Mouse (Mus musculus) ES-E14 (cell line): Measurements from ENCODE around the gene Nepro. TPM values are rescaled to one million over a fixed set of nuclear protein-coding genes. Genes with fewer than 3 reads are reported as not detected.

Source experiments
- DNase-seq: peaks from one replicate; pipeline ENCODE4 v3.0.0-alpha.2; 2013; ENCODE audit warnings: low read depth, low spot score
- H3K27ac ChIP-seq: 2 replicates; pipeline ENCODE4 v1.5.1; 2012; ENCODE audit warnings: low read depth, mild to moderate bottlenecking, low read length, moderate library complexity, mixed read lengths; ENCODE audit not compliant: poor library complexity, insufficient read depth, severe bottlenecking
- H3K36me3 ChIP-seq: 2 replicates; pipeline ENCODE4 v1.6.1; 2012; ENCODE audit warnings: mild to moderate bottlenecking, low read length, moderate library complexity, mixed read lengths; ENCODE audit not compliant: control insufficient read depth, poor library complexity, insufficient read depth, severe bottlenecking
- H3K4me1 ChIP-seq, 2 experiments: fragments of 150-350 bp in 1 of 2; sonication (generic) in 1 of 2; 2 replicates each; pipeline ENCODE4 v1.6.1; 2012; ENCODE audit warnings: low read length in 2 of 2, mild to moderate bottlenecking in 1 of 2, mixed read lengths in 1 of 2; ENCODE audit not compliant: control insufficient read depth in 2 of 2, insufficient read depth in 2 of 2, poor library complexity in 1 of 2
- H3K4me3 ChIP-seq, 2 experiments: fragments of 150-350 bp in 1 of 2; sonication (generic) in 1 of 2; 2 replicates each; pipeline ENCODE4 v1.5.1; 2012; ENCODE audit warnings: low read length in 2 of 2, low read depth in 1 of 2, mild to moderate bottlenecking in 1 of 2, mixed read lengths in 1 of 2; ENCODE audit not compliant: insufficient read depth in 1 of 2, poor library complexity in 1 of 2, severe bottlenecking in 1 of 2
- H3K9ac ChIP-seq: 2 replicates; pipeline ENCODE4 v1.6.1; 2012; ENCODE audit warnings: low read depth, mild to moderate bottlenecking, low read length, mixed read lengths; ENCODE audit not compliant: poor library complexity, insufficient read depth, severe bottlenecking
- H3K9me3 ChIP-seq: fragments of 150-350 bp; sonication (generic); 2 replicates; pipeline ENCODE4 v1.6.1; 2012; ENCODE audit warnings: low read depth, mild to moderate bottlenecking, low read length; ENCODE audit not compliant: control insufficient read depth, insufficient read depth
- CHD2 ChIP-seq: IDR thresholded peaks from 2 replicates; pipeline ENCODE4 v1.6.1; 2014; ENCODE audit warnings: mild to moderate bottlenecking, low read depth, low read length, inconsistent platforms
- HCFC1 ChIP-seq: IDR thresholded peaks from 2 replicates; pipeline ENCODE4 v1.6.1; 2012; ENCODE audit warnings: low read length, inconsistent platforms, borderline replicate concordance; ENCODE audit not compliant: insufficient read depth
- MAFK ChIP-seq: IDR thresholded peaks from 2 replicates; pipeline ENCODE4 v1.6.1; 2014; ENCODE audit warnings: mild to moderate bottlenecking, low read depth, low read length, inconsistent platforms; ENCODE audit not compliant: insufficient read depth
- ZC3H11A ChIP-seq: IDR thresholded peaks from 2 replicates; pipeline ENCODE4 v1.6.1; 2012; ENCODE audit warnings: low read depth, mild to moderate bottlenecking, inconsistent platforms, low read length, borderline replicate concordance
- ZNF384 ChIP-seq: IDR thresholded peaks from 2 replicates; pipeline ENCODE4 v1.6.1; 2012; ENCODE audit warnings: low read depth, low read length, inconsistent platforms
- in situ Hi-C, 2 experiments: fragments of 600-800 bp; cut with MboI; formaldehyde crosslinking; loops; one replicate each; pipeline ENCODE4 v1.15.1; 2025; ENCODE audit warnings: low sequenced_read_pairs in 2 of 2, inconsistent platforms in 1 of 2; ENCODE audit not compliant: unreplicated experiment in 2 of 2
- total RNA-seq: library from RNA; depleted of rRNA; stranded (reverse); fragments of 300-350 nt; gene quantifications from 2 replicates; pipeline ENCODE4 v1.2.3, GENCODE M21; 2012

The Nepro gene
- total RNA-seq, 1 experiment: 39.7 TPM

- no peak for DNase-seq
- Histone ChIP-seq H3K4me3 (no peak overlapping the region), H3K4me1 (no peaks in the 10 kb centered on the region), H3K9ac (no peak overlapping the region), H3K27ac (no peak overlapping the region), H3K9me3 (no peaks in the 10 kb centered on the region), H3K36me3 (no peaks in the 10 kb centered on the region)
- TF ChIP-seq HCFC1: no peak
- no peak for TF ChIP-seq ZC3H11A
- TF ChIP-seq CHD2: no peak
- no peak for TF ChIP-seq MAFK
- no peak for TF ChIP-seq ZNF384
- in situ Hi-C loops: loop anchor here (10.0 kb wide), 1 partner anchor 208 kb away; no protein-coding TSS in a partner anchor
Observed at GRCm38 (mm10) chr16:44692541-44692940, 31.6 kb upstream of the Nepro start.

- Histone ChIP-seq H3K9me3 (no peaks in the 10 kb centered on the region), H3K9ac (no peak overlapping the region), H3K4me1 (no peaks in the 10 kb centered on the region), H3K4me3 (no peak overlapping the region), H3K27ac (no peak overlapping the region), H3K36me3 (no peaks in the 10 kb centered on the region)
- peak; percentile 52 for DNase-seq
- in situ Hi-C loops: loop anchor here (10.0 kb wide), 1 partner anchor 209 kb away; no protein-coding TSS in a partner anchor
- TF ChIP-seq ZC3H11A: peak; percentile 94
- TF ChIP-seq ZNF384: 0 out of 2 replicates have a peak, but pooled peaks have one; percentile 29
- no peak for TF ChIP-seq MAFK
- no peak for TF ChIP-seq HCFC1
- TF ChIP-seq CHD2: no peak
Observed at GRCm38 (mm10) chr16:44693695-44694094, 30.4 kb upstream of the Nepro start.

GRCm38 (mm10) chr16:44695214-44695858 lies 28.8 kb upstream of the Nepro start:
- DNase-seq: no peak
- Histone ChIP-seq H3K4me1 (no peaks in the 10 kb centered on the region), H3K9me3 (no peaks in the 10 kb centered on the region), H3K36me3 (no peaks in the 10 kb centered on the region), H3K9ac (no peak overlapping the region), H3K4me3 (no peak overlapping the region), H3K27ac (no peak overlapping the region)
- in situ Hi-C loops: loop anchor here (10.0 kb wide), 1 partner anchor 211 kb away; no protein-coding TSS in a partner anchor
- TF ChIP-seq HCFC1 (no peak), MAFK (no peak)

- Histone ChIP-seq H3K9me3 (no peaks in the 10 kb centered on the region), H3K27ac (no peak overlapping the region), H3K4me1 (no peaks in the 10 kb centered on the region), H3K9ac (no peak overlapping the region), H3K36me3 (no peaks in the 10 kb centered on the region), H3K4me3 (no peak overlapping the region)
- TF ChIP-seq ZNF384: no peak
- TF ChIP-seq HCFC1: no peak
- TF ChIP-seq MAFK: no peak
- no peak for TF ChIP-seq CHD2
- no peak for TF ChIP-seq ZC3H11A
- DNase-seq: no peak
- in situ Hi-C loops: loop anchor here (10.0 kb wide), 1 partner anchor 211 kb away; no protein-coding TSS in a partner anchor
Observed at GRCm38 (mm10) chr16:44695859-44696620, 28.1 kb upstream of the Nepro start.
